Mouse (Mus musculus) cerebellum, adult 2 months (tissue): ENCODE measurements at regions not wholly inside any gene's neighbourhood (a gene's known extent, or its start where the extent isn't known, plus 50 kb on each side); places are given as distances from the start of the nearest gene placed in this dataset.

Experiments used
- DNase-seq, 2 experiments: peaks; one replicate each; pipeline ENCODE4 v3.0.0; 2021
- H3K27ac ChIP-seq: fragments of 200-500 bp; 2 replicates; pipeline ENCODE4 v1.5.1; 2012; ENCODE audit warnings: low read length, control low read depth, inconsistent platforms; ENCODE audit not compliant: insufficient read depth
- H3K27me3 ChIP-seq: fragments of 200-500 bp; 2 replicates; pipeline ENCODE4 v1.6.1; 2012; ENCODE audit warnings: inconsistent platforms, mild to moderate bottlenecking, low read length, moderate library complexity; ENCODE audit not compliant: control insufficient read depth, insufficient read depth
- H3K4me1 ChIP-seq: fragments of 200-500 bp; 2 replicates; pipeline ENCODE4 v1.6.1; 2011; ENCODE audit warnings: low read length; ENCODE audit not compliant: control insufficient read depth, insufficient read depth
- H3K4me3 ChIP-seq: fragments of 200-500 bp; replicated peaks from 2 replicates; pipeline ENCODE3; 2011; ENCODE audit warnings: mild to moderate bottlenecking, low read depth, low read length, control low read depth; ENCODE audit not compliant: insufficient read depth
- CTCF ChIP-seq: fragments of 200-500 bp; IDR thresholded peaks from 2 replicates; pipeline ENCODE4 v1.5.1; 2011; ENCODE audit warnings: low read depth, mild to moderate bottlenecking, control low read depth, low read length, moderate library complexity, borderline replicate concordance; ENCODE audit not compliant: insufficient read depth
- POLR2A ChIP-seq: fragments of 200-500 bp; IDR thresholded peaks from 2 replicates; pipeline ENCODE4 v1.6.1; 2011; ENCODE audit warnings: low read length, control low read depth, borderline replicate concordance; ENCODE audit not compliant: insufficient read depth
- WGBS: fragments of 180-500 bp; shearing (Covaris S2); methylation state at CpG from one replicate; pipeline ENCODE4 v1.1.7; 2018; 5-methylcytosine and 5-hydroxymethylcytosine counted together

DNA sequence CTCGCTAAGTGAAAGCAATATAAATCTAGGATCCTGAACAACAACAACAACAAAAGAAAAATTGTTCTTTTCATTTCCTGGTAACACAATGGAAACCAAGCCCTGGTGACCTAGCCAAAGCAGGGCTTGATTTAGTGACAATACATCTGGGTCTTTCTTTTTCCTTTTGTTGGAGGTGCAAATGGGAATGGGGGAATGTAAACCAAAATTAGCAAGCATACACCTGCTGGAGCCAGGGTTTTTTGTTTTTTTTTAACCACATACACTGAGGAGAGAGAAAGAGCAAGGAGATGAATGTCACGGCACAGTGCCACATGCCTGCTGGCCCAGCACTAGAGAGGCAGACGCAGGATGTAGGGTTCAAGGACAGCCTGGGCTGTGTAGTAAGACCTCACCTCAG is 275.6 kb upstream of the Castor2 start:
- no peak for DNase-seq
- Histone ChIP-seq H3K27ac (no peak overlapping the region), H3K4me3 (no peak overlapping the region), H3K27me3 (no peaks in the 10 kb centered on the region; the same call in 1 of the 2 replicates), H3K4me1 (peaks cover 9% of the 10 kb centered on the region; the same call in 1 of the 2 replicates)
- WGBS: 92% methylated on average over 3 of the region's 3 CpGs
- no peak for TF ChIP-seq CTCF
- TF ChIP-seq POLR2A: no peak

DNA sequence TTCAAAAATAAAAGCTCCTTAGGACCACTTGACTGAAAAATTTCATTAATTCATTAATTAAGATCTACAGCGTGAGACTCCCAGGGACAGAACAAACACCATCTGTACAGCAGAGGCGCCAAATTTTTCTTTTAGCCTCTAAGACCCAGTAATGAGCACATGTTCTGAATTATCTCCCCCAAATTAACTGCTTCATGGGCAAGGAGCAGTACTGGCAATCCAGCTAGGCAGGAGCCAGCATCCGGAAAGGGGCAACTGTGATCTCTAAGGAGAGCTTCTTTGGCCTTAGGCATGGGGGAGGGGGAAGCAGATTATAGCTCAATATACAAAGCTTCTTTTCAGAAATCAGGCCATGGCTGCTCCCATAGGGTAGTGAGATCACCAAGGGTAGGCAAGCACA is 278.2 kb upstream of the Castor2 start:
- DNase-seq: peak in 1 of 2 experiments; percentile 34
- WGBS: 21% methylated on average over 3 of the region's 3 CpGs
- TF ChIP-seq CTCF (no peak), POLR2A (no peak)
- Histone ChIP-seq H3K27ac (no peak overlapping the region), H3K27me3 (no peaks in the 10 kb centered on the region; the same call in 1 of the 2 replicates), H3K4me1 (peaks cover 9% of the 10 kb centered on the region; the same call in 1 of the 2 replicates), H3K4me3 (no peak overlapping the region)

DNA sequence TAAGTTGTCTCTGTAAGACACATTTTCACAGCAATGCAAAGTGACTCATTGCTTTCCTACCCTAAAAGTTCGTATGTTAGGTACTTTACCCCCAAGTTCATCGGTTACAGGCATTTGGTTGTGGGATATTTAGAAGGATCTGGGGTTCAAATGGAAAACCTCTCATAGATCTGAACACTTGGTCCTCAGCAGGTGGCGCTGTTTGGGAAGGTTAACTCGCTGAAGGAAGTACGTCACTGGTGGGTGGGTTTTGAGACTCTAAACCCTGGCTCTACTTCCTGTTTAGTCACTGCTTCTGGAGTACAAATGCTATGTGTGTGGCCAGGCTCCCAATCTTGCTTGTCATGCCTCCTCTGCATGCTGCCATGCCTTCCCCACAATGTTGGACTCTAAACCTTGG is 284.0 kb upstream of the Castor2 start:
- no peaks in the 10 kb centered on the region for H3K4me1 ChIP-seq
- 89% methylated on average over 5 of the region's 5 CpGs for WGBS
- TF ChIP-seq CTCF (no peak), POLR2A (no peak)
- H3K4me3 ChIP-seq: no peak overlapping the region
- no peaks in the 10 kb centered on the region for H3K27me3 ChIP-seq
- DNase-seq: no peak
- H3K27ac ChIP-seq: no peak overlapping the region

DNA sequence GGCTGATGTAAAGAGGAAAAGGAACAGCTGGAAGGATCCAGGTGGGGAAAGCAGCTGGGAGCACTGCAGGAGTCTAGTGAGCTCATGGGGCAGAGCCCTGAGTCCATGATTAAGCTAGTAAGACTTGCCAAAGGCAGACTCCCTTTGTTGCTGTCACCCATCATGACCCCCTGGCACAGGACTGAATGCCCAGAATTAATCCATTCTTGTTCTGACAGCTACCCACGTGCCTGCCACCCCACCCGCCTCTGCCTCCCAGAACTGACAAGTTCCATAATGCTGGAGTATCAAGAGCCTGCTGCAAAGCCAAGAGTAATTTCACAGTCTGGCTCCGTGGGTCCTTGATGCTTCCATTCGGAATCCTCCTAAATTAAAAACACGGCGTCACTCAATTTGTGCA is 285.1 kb upstream of the Castor2 start:
- TF ChIP-seq CTCF (no peak), POLR2A (no peak)
- Histone ChIP-seq H3K27ac (no peak overlapping the region), H3K4me3 (no peak overlapping the region), H3K27me3 (no peaks in the 10 kb centered on the region), H3K4me1 (no peaks in the 10 kb centered on the region)
- 49% methylated on average over 6 of the region's 6 CpGs for WGBS
- DNase-seq: no peak

DNA sequence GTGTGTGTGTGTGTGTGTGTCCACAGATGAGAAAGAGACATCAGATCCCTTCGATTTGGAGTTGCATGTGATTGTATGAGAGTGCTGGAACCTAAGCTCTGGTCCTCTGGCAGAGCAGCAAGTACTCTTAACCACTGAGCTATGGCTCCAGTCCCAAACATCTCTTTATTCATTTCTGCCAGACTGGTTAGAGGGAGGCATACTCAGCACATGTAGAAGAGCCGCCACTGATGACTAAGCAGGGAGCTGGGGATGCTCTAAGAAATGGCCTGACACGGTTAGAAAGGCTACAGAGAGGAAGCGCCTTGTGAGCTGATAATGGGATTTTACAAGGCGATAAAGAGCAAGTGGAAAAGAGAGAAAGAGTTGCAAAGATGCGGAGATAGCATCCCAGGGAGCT is 287.3 kb upstream of the Castor2 start:
- Histone ChIP-seq H3K4me3 (no peak overlapping the region), H3K4me1 (no peaks in the 10 kb centered on the region), H3K27me3 (no peaks in the 10 kb centered on the region), H3K27ac (no peak overlapping the region)
- no peak for DNase-seq
- 80% methylated on average over 6 of the region's 6 CpGs for WGBS
- TF ChIP-seq POLR2A: no peak

DNA sequence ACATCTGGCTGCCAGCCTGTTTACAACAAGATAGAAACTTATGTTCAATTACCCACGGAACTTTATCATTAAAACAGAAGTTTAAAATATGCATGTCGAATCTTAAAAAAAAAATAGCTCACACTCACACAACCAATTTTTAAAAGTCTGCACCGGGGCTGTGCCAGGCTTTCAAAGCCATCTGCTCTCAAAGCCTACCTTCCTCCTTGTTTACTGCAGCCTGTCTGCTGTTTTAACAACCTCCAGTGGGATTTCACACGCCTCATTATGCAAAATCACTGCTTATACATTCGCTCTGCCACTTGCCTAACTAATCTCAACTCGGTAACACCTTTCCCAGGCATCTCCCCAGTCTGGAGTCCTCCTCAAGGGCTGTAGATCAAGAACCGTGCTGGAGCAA is 292.6 kb upstream of the Castor2 start:
- Histone ChIP-seq H3K4me1 (0 out of 2 replicates have a peak, but pooled peaks cover 2% of the 10 kb centered on the region), H3K27me3 (no peaks in the 10 kb centered on the region), H3K4me3 (no peak overlapping the region), H3K27ac (no peak overlapping the region)
- no peak for TF ChIP-seq POLR2A
- TF ChIP-seq CTCF: no peak
- DNase-seq: no peak
- WGBS: 49% methylated on average over 7 of the region's 7 CpGs

DNA sequence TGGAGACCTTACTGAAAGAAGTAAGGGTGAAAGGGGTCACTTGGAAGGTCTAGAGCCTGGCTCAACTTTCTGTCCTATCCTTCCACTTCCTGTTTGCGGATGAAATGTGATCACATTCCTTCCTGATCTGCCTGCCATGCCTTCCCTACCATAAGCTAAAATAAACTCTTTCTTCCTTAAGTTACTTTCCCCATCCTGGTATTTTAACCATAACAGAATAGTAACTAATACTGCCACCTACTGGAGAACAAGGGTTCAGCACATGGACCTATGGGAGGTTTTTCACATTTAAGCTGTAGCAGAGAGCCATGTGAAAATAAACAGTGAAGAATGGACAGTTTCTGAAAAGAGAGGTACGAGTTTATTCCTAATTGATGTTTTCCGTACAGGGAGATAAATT is 297.5 kb upstream of the Castor2 start:
- no peak for TF ChIP-seq POLR2A
- TF ChIP-seq CTCF: no peak
- H3K27me3 ChIP-seq: no peaks in the 10 kb centered on the region
- WGBS: 90% methylated on average over 3 of the region's 3 CpGs
- no peak overlapping the region for H3K4me3 ChIP-seq
- H3K27ac ChIP-seq: no peak overlapping the region
- no peak for DNase-seq
- H3K4me1 ChIP-seq: 0 out of 2 replicates have a peak, but pooled peaks cover 2% of the 10 kb centered on the region

DNA sequence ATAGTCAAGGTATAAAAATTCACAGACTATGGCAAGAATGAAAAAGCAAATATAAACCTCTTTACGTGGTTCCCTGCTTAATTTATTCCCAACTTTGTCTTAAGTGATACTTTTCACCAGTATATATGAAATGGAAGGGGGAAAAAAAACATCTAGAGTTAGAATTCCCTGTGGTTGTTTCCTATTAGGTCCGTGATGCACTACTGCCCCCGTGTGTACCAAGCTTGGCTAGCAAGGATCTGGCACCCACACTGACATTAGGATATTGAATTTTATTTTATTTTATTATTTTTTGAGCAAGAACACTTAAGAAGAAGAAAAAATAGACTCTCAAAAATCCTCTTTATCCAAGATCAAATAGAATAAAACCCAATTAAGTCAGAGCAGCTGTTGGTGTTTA is 303.9 kb upstream of the Castor2 start:
- H3K4me3 ChIP-seq: no peak overlapping the region
- WGBS: 41% methylated on average over 3 of the region's 3 CpGs

DNA sequence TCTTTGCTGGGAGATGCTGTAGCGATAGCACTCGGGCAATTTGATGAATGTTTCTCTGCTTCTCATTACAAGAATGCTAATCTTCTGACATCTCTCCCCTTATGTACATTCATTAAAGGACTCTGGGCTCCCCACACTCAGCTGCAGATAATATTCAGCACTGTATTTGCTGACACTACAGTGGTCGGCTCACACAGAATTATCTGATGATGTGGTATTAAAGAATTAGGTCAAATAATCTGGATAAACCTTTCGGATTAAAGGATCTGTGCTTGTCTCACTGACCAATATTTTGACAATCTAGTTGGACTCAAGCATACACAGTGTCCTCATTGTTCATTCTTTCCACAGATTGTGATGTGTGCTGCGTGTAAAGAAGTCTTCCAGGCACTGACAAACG is 308.8 kb upstream of the Castor2 start:
- no peak for TF ChIP-seq CTCF
- TF ChIP-seq POLR2A: no peak
- Histone ChIP-seq H3K27me3 (no peaks in the 10 kb centered on the region), H3K4me3 (no peak overlapping the region), H3K4me1 (no peaks in the 10 kb centered on the region), H3K27ac (no peak overlapping the region)
- WGBS: 92% methylated on average over 6 of the region's 6 CpGs
- no peak for DNase-seq

More for the DNA sequence above, 303.9 kb upstream of the Castor2 start:
- Histone ChIP-seq H3K27me3 (no peaks in the 10 kb centered on the region), H3K4me1 (no peaks in the 10 kb centered on the region), H3K27ac (no peak overlapping the region)
- peak; percentile 21 to 44 for DNase-seq
- TF ChIP-seq POLR2A (no peak), CTCF (peak; percentile 76)
